Mouse (Mus musculus) lung, adult 18-20 months (tissue): ENCODE data around the gene Pef1.

Source experiments
- DNase-seq, 2 experiments: peaks; one replicate each; pipeline ENCODE4 v3.0.0; 2022; ENCODE audit warnings: mixed read lengths in 2 of 2

Gene Pef1

DNA sequence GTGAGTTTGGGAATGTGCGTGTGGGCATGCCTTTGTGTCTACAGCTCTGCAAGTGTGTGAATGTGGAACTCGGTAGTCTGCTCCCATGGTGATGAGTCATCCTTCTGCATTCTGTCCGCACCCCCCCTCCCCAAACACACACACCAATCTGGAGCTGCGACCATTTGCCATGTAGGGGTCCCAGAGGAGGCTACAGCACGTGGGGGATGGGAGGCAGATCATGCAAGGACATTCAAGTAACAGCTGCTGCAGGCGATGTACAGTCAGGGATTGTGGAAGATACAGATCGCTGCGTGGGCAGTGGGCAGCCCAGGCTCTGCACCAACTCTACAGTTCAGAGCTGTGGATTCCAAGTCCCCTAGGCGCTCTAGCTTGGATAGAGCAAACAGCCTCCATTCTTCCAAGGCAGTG, 38.6 kb downstream of the Pef1 start:
- no peak for DNase-seq

DNA sequence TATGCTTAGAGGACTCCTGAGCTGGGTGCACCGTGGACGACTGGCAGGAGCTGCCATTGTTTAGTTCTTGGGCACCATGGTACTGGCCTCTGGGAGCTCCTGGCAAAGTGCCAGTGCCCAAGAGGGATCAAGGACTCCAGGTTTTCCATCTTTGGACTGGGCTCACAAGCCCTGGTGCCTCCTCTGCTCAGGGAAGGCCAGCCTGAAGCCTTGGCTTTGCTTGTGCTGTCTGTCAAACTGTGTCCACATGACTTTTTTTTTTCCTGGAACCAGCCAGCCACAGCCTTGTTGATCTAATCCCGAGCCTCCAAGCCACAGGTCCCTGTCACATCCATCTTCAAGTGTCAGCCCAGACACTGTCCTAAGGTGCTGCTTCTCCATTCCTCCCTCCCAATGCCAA, 39.4 kb downstream of the Pef1 start:
- no peak for DNase-seq

DNA sequence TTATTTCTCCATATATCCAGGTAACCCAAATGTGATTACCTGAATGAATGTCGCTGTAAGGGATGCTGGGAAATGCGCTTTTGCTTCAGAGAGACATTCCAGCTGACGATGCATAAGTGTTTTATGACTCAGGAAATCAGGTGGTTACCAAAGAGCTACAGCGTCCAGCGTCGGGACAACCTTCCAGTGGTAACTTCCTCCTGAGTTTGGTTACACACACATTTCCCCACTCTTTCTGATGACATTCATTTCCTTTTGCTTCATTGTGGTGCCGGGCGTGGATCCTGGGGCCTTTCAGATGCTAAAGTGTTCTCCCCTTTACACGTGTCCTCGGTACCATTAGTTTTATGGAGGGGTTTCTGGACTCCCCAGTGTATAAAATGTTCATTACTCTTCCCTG, 46.0 kb downstream of the Pef1 start:
- no peak for DNase-seq

DNA sequence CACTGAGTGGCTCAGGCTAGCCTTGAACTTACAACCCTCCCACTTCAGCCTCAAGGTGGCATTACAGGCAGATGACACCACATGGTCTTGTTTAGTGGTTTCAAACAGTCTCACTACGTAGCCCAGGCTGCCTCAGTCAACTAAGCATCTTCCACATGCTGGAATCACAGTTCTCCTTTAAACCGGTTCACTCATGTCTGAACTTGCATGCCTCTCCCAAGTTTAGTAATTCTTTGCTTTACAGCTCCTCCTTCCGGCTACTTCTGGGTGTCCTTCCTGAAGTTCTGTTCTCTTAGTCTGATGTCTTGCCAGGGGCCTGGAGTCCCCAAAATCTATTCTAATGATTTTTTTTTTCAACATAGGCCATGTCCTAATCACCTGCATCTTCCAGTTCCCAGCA, 51.9 kb downstream of the Pef1 start:
- no peak for DNase-seq

DNA sequence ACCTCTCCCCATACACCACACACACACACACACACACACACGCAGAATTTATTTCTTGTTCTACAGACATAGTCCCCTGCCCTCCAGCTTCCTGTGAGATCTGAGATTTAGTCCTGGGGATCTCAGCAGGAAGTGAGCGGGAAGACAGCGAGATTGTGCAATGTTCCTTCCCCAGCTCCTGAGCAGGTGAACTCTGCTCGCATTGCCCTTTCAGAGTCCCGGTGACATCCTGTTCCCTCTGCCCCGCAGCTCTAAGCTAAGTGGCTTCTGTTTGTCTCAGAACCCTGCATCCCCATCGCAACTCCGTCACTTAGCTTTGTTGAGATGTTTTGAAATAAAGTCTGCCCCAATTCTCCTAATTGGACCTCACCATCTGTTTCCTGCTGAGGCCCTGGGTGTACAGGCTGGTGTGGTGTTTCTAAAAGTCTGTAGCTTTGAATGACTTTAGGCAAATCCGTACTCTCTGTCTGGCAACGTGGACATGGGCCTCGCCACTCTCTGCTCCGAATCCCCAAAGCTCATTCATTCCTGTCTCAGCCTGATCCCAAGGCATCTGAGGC, 54.5 kb downstream of the Pef1 start:
- no peak for DNase-seq

DNA sequence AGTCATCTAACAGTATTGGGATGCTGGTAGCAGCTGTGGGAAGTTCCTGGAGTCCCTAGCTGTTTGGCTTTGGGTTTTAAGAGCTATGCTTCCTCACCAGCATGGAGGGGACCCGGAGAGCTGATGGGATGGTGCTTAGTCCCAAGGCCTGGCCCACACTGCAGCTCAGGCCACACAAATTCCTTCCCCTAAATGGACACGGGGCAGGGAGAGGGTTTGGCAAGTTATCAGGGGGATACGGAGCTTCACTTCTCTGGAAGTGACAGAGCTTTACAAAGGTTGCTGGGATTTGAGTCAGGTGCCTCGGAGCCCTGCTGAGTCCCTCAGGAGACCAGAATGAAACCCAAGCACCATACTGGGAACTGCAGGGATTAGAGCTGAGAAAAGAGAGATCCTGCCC, 59.0 kb downstream of the Pef1 start:
- DNase-seq: no peak

DNA sequence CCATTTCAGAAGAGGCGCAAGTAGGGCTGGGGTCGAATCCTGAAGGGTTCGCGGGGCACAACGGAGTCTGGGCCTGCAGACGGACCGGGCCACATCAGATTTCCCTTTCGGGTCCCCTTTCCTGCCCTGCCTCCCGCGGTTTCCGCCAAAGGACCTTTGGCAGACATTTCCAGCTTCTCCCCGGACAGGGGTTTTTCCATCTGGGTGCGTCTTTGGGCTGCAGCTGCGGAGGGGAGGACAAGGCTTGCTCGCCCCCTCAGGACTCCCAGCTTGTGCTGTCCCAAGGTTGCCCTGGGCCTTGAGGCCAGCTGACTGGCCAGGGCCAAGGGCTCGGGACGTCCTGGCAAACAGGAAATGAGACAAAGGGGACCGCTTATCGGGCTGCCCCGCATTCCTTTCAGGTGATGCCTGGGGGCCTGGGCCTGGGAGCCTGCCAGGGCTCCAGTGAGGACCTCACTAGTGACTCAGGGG, 61.1 kb downstream of the Pef1 start:
- peak; percentile 73 to 83 for DNase-seq

DNA sequence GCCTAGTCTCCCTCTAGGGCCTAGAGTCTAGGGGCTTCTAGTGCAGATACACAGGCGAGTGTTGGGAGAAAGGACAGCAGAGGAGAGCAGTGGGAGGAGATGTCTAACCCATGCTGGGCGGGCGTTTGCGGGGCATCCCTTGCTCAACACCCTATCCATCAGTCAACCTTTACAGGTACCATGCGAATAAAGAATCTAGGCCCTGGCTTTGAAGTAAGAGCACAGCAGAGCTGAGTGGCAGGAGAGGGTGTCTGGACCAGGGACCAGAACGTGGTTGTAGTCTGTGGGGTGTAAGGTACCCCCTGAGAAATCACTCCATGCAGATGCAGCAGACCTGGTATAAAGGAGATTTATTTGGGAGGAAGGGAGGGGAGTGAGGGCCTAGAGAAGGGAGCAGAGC, 61.8 kb downstream of the Pef1 start:
- no peak for DNase-seq

DNA sequence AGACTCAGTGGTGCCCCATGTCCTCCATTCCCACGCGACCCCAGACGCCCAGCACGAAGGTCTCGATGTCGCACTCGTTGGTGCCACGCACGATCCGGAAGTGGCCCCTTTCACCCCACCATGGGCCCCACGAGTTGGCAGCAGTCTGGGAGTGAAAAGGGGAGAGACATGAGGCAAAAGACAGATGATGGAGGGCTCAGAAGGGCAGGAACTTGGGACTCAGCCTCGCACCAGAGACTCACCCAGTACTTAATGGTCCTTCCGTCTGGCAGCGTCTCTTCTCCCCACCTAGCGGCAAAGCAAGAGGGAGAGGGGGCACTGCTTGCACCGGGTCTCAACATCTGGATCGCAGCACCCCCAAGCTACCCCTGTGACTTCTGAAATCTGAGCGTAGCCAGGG, 63.7 kb downstream of the Pef1 start:
- no peak for DNase-seq

DNA sequence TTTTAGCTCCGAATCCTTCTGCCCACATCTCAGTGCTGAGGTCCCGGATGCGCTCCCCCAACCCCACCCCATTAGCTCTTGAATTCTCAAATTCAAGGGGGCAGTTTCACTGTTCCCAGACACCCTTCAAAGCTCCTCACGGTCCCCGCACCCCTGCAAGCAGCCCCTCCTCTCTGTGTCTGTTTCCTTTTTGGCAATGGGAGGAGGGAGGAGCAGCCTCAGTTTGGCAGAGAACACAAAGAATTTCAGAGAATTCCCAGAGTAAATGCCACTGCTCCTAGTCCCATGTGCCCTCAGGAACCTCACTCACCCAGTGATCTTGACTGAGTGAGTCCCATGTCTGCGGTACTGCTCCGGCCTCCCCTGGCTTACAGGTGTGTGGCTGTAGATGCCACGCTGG, 64.2 kb downstream of the Pef1 start:
- DNase-seq: peak in 1 of 2 experiments; percentile 31

DNA sequence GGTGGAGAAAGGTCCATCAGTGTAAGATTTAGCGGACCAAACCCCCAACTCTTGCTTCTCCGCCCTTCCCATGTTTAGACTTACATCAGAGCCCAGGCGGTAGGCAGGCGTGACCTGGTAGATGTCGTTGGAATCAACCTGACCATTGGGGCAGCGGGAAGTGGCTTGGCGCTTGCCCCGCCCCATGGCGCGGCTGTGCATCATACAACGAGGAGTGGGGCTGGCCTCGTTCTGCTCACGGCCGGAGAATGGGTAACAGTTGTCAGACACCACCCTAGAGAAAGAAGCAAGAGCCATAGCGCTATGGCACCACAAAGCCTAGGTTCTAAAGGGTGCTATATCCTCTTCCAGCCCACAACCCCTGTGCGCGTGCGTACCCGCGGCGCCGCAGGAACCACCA, 65.0 kb downstream of the Pef1 start:
- DNase-seq: peak in 1 of 2 experiments; percentile 36

DNA sequence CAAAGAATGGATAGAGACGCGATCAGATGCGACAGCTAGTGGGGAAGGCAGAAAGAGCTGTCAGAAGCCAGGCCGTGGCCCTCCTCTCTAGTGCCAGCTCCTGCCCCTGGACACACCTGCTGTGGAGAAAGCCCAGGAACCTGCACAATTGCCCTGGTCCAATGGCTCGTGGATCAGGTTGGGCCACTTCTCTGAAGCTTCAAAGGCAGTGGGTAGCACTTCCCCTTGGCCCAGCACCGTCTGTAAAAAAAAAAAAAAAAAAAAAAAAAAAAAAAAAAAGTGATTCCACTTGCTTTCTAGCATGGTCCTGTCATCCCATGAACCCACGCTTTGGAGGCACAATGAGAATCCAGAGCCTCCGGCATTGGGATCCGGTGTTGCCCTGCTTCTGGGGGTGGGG, 65.5 kb downstream of the Pef1 start:
- DNase-seq: peak; percentile 64 to 72

DNA sequence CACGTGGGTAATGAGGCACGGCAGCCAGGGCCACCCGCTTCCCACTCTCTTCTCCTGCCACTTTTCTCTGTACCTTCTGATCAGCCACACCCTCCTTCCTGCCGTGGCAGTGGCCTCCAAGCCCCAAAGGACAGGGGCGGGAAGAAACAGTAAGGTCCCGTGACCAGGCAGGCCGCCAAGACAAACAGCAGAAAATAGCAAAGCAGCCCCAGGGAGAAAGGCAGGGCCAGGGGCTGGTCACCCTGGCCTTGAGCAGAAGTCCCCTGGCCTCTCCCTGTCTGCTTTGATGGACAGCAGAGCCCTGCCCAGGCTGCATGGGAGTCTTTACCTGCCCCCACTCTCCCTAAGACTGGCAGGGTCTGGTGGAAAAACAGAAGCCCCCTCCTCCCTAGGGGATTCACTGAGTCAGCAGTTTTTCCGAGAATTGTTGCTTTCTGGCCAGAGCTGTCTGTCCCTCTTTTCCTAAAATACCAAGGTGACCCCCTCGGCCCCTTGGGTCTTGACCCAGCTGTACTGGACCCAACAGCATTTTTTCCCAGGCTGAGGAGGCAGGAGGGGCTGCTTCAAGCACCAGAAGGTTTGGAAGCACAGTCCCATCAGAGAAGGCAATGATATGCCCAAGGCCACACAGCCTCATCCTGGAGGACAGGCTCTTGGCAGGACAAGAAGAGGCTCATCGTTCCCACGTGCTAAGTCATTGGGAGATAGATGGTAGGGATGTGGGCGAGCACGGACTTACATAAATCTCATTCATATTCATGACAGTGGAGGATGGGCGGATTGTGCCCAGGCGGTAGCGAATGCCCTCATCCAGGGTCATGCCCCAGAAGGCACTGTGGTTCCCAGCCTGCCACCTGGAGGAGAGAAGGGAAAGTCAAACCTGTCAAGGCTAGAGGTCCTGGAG, 66.2 kb downstream of the Pef1 start:
- DNase-seq: peak; percentile 94 to 96

DNA sequence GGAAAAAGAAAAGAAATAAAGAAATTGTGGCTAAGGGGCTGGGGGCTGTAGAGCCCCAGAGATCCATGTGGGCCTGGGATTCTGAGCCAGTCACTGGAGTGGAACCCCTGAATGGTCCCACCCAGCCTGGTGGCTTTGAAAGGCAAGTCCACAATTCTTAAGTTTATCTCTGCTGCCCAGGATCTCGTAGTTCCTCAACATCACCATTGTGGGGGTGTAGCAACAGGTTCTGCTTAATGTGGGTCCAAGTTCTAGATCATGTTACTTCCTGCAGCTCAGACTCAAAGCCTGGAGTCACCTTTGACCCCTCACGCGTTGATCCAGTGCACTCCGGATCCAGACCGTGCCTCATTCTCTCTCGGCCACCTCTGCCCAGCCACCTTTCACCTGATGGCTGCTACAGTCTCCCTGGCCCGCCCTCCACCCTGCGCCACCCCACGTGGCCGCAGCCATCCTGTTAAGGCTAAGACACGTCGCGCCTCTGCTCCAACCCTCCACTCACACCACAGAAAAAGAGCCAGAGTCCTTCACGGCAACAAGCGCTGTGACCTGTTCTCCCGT, 67.1 kb downstream of the Pef1 start:
- no peak for DNase-seq

DNA sequence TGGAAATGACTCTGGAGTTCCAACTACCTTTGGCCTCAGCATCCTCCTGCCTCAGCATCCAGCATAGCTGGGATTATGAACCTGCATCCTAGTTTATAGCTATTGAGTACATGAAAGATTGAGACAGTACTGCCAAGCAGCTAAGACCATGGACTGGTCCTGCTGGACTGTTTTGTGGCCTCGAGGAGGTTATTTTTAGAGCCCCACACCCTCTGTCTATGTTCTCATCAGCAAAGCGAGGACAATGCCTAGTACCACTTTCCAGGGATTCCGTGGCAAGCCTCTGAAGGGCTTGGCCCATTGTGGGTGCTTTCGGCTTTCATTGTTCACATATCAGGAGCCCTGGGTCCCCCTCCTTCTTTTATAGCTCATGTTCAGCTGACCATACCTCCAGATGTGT, 68.0 kb downstream of the Pef1 start:
- DNase-seq: no peak

DNA sequence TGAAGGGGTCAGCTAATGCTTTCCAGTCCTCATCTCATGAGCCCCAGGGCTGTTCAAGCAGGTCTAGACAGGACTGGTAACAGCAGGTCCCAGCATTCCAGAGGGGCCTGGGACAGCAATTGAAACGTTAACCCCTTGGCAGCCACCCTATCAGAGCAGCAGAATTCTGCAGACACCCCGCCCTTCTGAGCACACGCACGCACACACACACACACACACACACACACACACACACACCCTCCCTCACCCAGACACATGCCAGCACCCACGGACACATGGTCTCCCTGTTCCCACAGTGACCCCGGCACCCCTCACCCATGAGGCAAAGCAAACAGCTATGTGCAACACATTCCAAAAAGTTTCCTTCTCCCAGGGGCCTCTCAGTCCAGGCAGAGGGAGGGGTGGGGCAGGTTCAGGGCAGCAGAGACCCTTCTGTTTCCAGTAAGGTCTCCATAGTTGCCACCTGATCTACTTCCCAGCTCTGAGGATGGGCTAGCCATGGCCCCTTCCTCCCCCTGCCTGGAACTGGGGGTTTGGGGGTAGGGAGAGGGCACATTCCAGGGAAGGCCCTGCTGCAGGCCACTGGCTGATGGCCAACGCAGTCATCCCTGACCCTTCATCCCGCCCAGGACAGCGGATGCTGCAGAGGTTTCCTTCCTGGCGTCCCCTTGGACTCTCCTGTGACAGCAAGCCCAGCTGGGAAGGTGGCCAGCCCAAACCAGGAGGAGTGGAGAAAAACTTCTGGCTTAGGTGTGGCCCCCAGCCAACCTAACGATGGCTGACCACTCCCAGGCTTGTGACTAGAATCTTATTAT, 69.8 kb downstream of the Pef1 start:
- peak; percentile 72 to 87 for DNase-seq

DNA sequence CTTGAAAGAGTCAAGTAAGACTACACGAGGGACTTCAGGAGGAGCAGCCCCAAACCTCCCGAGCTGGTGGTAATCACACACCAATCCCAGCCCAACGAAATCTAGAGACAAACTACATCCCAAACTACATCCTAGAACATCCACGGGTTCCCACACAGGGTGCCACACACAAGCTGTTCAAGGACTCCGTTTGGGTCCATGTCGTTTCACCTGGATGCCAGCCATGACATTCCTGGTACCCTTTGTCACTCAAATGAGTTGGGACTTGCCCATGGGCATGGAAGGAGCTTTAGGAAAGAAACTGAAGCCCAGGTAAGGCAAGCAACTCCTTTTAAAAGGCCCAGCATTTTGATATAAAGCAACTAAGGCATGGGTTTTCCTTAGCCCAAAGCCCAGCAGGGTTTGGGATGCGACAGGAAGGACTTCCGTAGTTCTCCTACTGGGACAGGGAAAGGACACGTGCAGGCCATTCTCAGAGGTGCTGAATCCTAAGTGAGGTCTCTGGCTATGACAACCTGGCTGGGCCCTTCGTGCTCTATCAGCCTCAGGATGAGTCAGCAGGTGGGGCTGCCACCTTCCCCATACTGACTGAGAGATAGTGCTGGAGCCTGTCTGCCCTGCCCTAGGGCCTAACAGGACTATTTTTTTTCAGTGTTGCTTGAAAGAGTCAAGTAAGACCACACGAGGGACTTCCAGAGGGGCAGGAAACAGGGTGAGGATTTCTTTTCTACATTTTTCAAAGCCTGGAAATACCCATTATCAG, 70.9 kb downstream of the Pef1 start:
- DNase-seq: peak in 1 of 2 experiments; percentile 56

DNA sequence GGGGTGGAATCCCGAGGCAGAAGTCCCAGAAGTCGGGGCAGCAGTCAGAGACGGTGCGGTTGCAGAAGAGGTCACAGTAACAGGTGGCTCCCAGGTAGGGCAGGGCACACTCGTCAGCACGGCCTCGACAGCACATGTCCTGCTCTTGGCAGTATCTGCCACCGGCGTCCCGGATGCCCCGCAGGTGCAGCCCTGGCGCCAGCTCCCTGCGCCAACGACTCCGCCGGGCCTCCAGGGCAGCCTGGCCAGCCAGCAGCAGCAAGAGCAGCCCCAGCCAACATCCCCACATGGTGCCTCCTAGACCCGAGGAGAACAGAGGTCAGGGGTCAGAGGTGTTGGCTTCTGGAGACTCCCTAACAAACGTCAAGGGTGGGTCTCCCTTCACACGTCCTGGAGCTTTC, 71.6 kb downstream of the Pef1 start:
- peak; percentile 34 to 40 for DNase-seq

DNA sequence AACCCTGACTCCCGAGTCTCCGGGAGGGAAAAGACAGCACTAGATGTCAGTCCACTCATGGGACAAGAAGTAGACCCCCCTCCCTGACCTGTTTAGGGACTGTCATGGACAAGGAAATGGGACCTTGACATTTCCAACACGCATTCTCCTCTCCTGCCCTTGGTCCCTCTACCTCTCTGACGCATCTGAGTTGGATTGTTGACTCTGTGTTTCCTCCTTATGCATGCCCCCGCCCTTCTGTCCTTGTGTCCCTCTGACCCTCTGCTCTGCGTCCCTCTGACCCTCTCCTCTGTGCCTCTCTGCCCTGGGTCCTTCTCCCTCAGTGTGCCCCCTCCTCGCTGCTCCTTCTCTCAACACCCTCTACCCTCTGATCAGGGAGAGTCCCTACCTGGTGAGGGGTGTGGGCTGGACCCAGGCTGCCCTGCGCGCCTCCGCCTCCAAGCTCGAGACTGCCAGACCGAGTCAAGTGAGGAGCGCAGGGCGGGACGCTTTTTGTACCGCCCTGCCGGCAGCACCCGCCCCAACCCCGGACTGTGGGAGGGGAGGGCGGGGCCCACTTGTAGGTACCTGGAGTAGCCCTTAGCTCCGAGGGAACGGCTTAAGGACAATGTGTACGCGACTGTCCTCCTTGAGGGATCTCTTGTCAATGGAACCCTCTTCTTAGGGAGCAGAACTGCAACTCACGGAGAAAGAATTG, 72.1 kb downstream of the Pef1 start:
- DNase-seq: peak; percentile 90 to 94

DNA sequence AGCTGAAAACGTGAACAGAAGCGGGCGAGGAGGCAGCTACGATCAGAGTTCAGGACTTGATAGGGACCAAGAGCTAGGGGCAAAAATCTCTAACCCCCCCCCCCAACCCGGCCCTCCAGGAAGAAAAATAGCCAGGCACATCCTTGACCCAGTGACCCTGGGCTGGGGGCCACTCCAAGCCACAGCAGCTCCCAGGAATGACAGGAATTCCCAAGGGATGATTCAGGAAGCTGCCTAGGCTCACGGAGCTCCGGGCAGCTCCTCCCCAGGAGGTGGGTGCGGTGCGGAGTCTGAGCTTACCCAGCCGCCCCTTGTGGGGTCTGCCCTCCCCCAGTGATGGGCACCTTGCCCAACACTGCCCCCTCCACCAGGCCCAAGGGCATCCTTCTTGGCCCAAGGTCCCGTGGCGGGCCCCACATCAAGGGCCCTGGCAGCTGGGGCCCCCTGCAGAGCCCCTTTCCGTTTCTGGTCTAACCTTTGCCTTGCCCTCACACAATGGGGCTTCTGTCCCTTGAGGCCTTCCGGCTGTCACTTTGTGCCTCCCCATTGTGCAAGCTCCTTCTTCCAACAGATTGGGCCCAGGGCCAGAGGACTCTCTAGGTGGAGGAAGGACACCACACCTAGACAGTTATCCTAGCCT, 72.8 kb downstream of the Pef1 start, which contains the start of gene Tinagl1:
Gene Tinagl1 (minus strand): TSS at position 51 of the 640 bp plus-strand sequence.
- peak; percentile 57 to 76 for DNase-seq

DNA sequence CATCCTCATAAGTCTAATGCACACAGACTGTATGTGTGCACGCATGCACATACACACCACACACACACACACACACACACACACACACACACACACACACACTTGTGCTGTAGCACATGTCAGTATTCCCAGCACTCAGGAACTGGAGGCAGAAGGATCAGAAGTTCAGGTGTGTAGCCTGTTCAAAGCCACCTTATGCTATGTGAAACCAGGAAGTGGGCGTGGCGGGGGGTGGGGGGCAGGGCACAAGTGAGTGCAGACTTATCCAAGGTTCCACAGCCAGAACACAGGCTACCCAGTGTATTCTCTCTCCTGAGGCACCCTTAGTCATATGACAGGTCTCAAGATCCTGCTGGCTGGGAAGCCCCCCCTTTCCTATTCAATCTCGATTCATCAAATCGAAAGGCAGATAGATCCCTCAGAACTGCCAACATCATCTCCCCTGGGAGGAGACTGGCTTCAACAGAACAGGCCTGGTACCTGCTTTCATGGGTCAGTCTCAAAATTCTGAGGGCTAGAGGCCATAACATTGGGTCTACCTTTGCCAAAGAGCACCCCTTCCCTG, 73.9 kb downstream of the Pef1 start:
- no peak for DNase-seq
